Mouse (Mus musculus): ENCODE results near the gene Cnot11. TPM values are rescaled to one million over a fixed set of nuclear protein-coding genes. Genes with fewer than 3 reads are reported as not detected.
A peak's percentile ranks its signal among the peaks of the same experiment; 100 is the strongest.

Gene Cnot11
- polyA plus RNA-seq (2015; fragmentation: Nextera tagmentation; extraction: Ambion mirVana) = 22.9 and 23.2 TPM in 2 replicates

GRCm38 (mm10) chr1:39534831-39535230, at the start of gene Cnot11:
Gene Cnot11 (plus strand): TSS chr1:39534992.
- ATAC-seq (ENCODE audit: low FRiP score, low read depth) = no peak
- Histone ChIP-seq H3K4me3 (peak within 1 kb of the TSS; percentile 98), H3K27me3 (no peaks in the 10 kb centered on the region), H3K4me1 (peaks cover 14% of the 10 kb centered on the region), H3K9me3 (0 out of 2 replicates have a peak, but pooled peaks cover 2% of the 10 kb centered on the region), H3K4me2 (replicated peaks) (peak within 1 kb of the TSS; percentile 85), H3K36me3 (peaks cover 22% of the 10 kb centered on the region), H3K9ac (peak within 1 kb of the TSS; percentile 95), H3K27ac (peak within 1 kb of the TSS; percentile 91)
- WGBS = 32% methylated on average over 13 of the region's 13 CpGs

GRCm38 (mm10) chr1:39487370-39487769, 47.4 kb upstream of the Cnot11 start:
- no peak overlapping the region for H3K4me3 ChIP-seq
- no peak overlapping the region for H3K27ac ChIP-seq
- 73% methylated on average over 3 of the region's 3 CpGs for WGBS
- H3K36me3 ChIP-seq = no peaks in the 10 kb centered on the region
- H3K4me2 ChIP-seq (replicated peaks) = no peak overlapping the region
- H3K9me3 ChIP-seq = no peaks in the 10 kb centered on the region
- no peak for ATAC-seq (ENCODE audit: low FRiP score, low read depth)
- H3K4me1 ChIP-seq = no peaks in the 10 kb centered on the region
- H3K27me3 ChIP-seq = no peaks in the 10 kb centered on the region
- no peak overlapping the region for H3K9ac ChIP-seq

- no peak overlapping the region for H3K4me2 ChIP-seq (replicated peaks)
- no peak overlapping the region for H3K27ac ChIP-seq
- no peak overlapping the region for H3K9ac ChIP-seq
- peaks cover 10% of the 10 kb centered on the region for H3K9me3 ChIP-seq
- no peaks in the 10 kb centered on the region for H3K4me1 ChIP-seq
- no peak for ATAC-seq (ENCODE audit: low FRiP score, low read depth)
- H3K36me3 ChIP-seq = no peaks in the 10 kb centered on the region
- H3K27me3 ChIP-seq = no peaks in the 10 kb centered on the region
- WGBS = 89% methylated on average over 4 of the region's 5 CpGs
- no peak overlapping the region for H3K4me3 ChIP-seq
Observed at GRCm38 (mm10) chr1:39493165-39493564, 41.6 kb upstream of the Cnot11 start.

GRCm38 (mm10) chr1:39493664-39494063, 41.1 kb upstream of the Cnot11 start:
- no peak for ATAC-seq (ENCODE audit: low FRiP score, low read depth)
- H3K27ac ChIP-seq = no peak overlapping the region
- H3K9me3 ChIP-seq = peaks cover 10% of the 10 kb centered on the region
- H3K4me2 ChIP-seq (replicated peaks) = no peak overlapping the region
- no peaks in the 10 kb centered on the region for H3K27me3 ChIP-seq
- H3K36me3 ChIP-seq = no peaks in the 10 kb centered on the region
- no peak overlapping the region for H3K9ac ChIP-seq
- no peaks in the 10 kb centered on the region for H3K4me1 ChIP-seq
- H3K4me3 ChIP-seq = no peak overlapping the region
- 88% methylated on average over 3 of the region's 3 CpGs for WGBS

- Histone ChIP-seq H3K9ac (no peak overlapping the region), H3K9me3 (peaks cover 10% of the 10 kb centered on the region), H3K27me3 (0 out of 2 replicates have a peak, but pooled peaks cover 5% of the 10 kb centered on the region), H3K4me1 (no peaks in the 10 kb centered on the region), H3K36me3 (no peaks in the 10 kb centered on the region), H3K4me2 (replicated peaks) (no peak overlapping the region), H3K27ac (no peak overlapping the region), H3K4me3 (no peak overlapping the region)
- 87% methylated on average over 4 of the region's 4 CpGs for WGBS
- ATAC-seq (ENCODE audit: low FRiP score, low read depth) = no peak
Observed at GRCm38 (mm10) chr1:39496995-39497394, 37.8 kb upstream of the Cnot11 start.

- H3K27ac ChIP-seq = no peak overlapping the region
- ATAC-seq (ENCODE audit: low FRiP score, low read depth) = no peak
- 88% methylated on average over 11 of the region's 11 CpGs for WGBS
- peaks cover 10% of the 10 kb centered on the region for H3K9me3 ChIP-seq
- no peak overlapping the region for H3K4me2 ChIP-seq (replicated peaks)
- no peak overlapping the region for H3K9ac ChIP-seq
- no peak overlapping the region for H3K4me3 ChIP-seq
- H3K36me3 ChIP-seq = no peaks in the 10 kb centered on the region
- no peaks in the 10 kb centered on the region for H3K4me1 ChIP-seq
- 0 out of 2 replicates have a peak, but pooled peaks cover 5% of the 10 kb centered on the region for H3K27me3 ChIP-seq
Observed at GRCm38 (mm10) chr1:39497748-39498147, 37.0 kb upstream of the Cnot11 start.

GRCm38 (mm10) chr1:39499485-39499941, 35.3 kb upstream of the Cnot11 start:
- no peaks in the 10 kb centered on the region for H3K36me3 ChIP-seq
- H3K9ac ChIP-seq = no peak overlapping the region
- no peak overlapping the region for H3K4me2 ChIP-seq (replicated peaks)
- 0 out of 2 replicates have a peak, but pooled peaks cover 5% of the 10 kb centered on the region for H3K27me3 ChIP-seq
- H3K4me1 ChIP-seq = no peaks in the 10 kb centered on the region
- no peak overlapping the region for H3K27ac ChIP-seq
- WGBS = 88% methylated on average over 2 of the region's 2 CpGs
- peak; percentile 28; the same call in 1 of the 2 replicates for ATAC-seq (ENCODE audit: low FRiP score, low read depth)
- H3K4me3 ChIP-seq = no peak overlapping the region
- H3K9me3 ChIP-seq = peaks cover 10% of the 10 kb centered on the region

GRCm38 (mm10) chr1:39502817-39503633, 31.8 kb upstream of the Cnot11 start:
- Histone ChIP-seq H3K4me1 (no peaks in the 10 kb centered on the region), H3K4me3 (no peak overlapping the region), H3K4me2 (replicated peaks) (no peak overlapping the region), H3K36me3 (no peaks in the 10 kb centered on the region), H3K27ac (no peak overlapping the region), H3K27me3 (0 out of 2 replicates have a peak, but pooled peaks cover 5% of the 10 kb centered on the region), H3K9me3 (no peaks in the 10 kb centered on the region), H3K9ac (no peak overlapping the region)
- WGBS = 84% methylated on average over 17 of the region's 17 CpGs
- no peak for ATAC-seq (ENCODE audit: low FRiP score, low read depth)

- no peak for ATAC-seq (ENCODE audit: low FRiP score, low read depth)
- 5% methylated on average over 1 of the region's 1 CpGs for WGBS
- H3K9me3 ChIP-seq = no peaks in the 10 kb centered on the region
- 0 out of 2 replicates have a peak, but pooled peaks cover 4% of the 10 kb centered on the region for H3K27me3 ChIP-seq
- H3K4me2 ChIP-seq (replicated peaks) = no peak overlapping the region
- no peaks in the 10 kb centered on the region for H3K36me3 ChIP-seq
- no peaks in the 10 kb centered on the region for H3K4me1 ChIP-seq
- H3K27ac ChIP-seq = no peak overlapping the region
- H3K4me3 ChIP-seq = no peak overlapping the region
- no peak overlapping the region for H3K9ac ChIP-seq
Observed at GRCm38 (mm10) chr1:39504261-39504660, 30.5 kb upstream of the Cnot11 start.

GRCm38 (mm10) chr1:39505600-39505999, 29.2 kb upstream of the Cnot11 start:
- no peaks in the 10 kb centered on the region for H3K9me3 ChIP-seq
- WGBS = 67% methylated on average over 9 of the region's 9 CpGs
- H3K4me1 ChIP-seq = no peaks in the 10 kb centered on the region
- H3K9ac ChIP-seq = no peak overlapping the region
- no peaks in the 10 kb centered on the region for H3K27me3 ChIP-seq
- no peak overlapping the region for H3K4me2 ChIP-seq (replicated peaks)
- H3K4me3 ChIP-seq = no peak overlapping the region
- H3K36me3 ChIP-seq = no peaks in the 10 kb centered on the region
- ATAC-seq (ENCODE audit: low FRiP score, low read depth) = no peak
- no peak overlapping the region for H3K27ac ChIP-seq

GRCm38 (mm10) chr1:39511775-39512174, 23.0 kb upstream of the Cnot11 start:
- H3K9me3 ChIP-seq = no peaks in the 10 kb centered on the region
- H3K4me2 ChIP-seq (replicated peaks) = no peak overlapping the region
- H3K27me3 ChIP-seq = no peaks in the 10 kb centered on the region
- no peak overlapping the region for H3K4me3 ChIP-seq
- no peaks in the 10 kb centered on the region for H3K36me3 ChIP-seq
- H3K9ac ChIP-seq = no peak overlapping the region
- no peak for ATAC-seq (ENCODE audit: low FRiP score, low read depth)
- H3K4me1 ChIP-seq = peaks cover 6% of the 10 kb centered on the region
- no peak overlapping the region for H3K27ac ChIP-seq
- 66% methylated on average over 8 of the region's 8 CpGs for WGBS

GRCm38 (mm10) chr1:39512183-39512582, 22.6 kb upstream of the Cnot11 start:
- Histone ChIP-seq H3K4me3 (no peak overlapping the region), H3K4me1 (peaks cover 6% of the 10 kb centered on the region), H3K9ac (no peak overlapping the region), H3K27ac (no peak overlapping the region), H3K27me3 (no peaks in the 10 kb centered on the region), H3K4me2 (replicated peaks) (no peak overlapping the region), H3K9me3 (no peaks in the 10 kb centered on the region), H3K36me3 (no peaks in the 10 kb centered on the region)
- 75% methylated on average over 1 of the region's 1 CpGs for WGBS
- ATAC-seq (ENCODE audit: low FRiP score, low read depth) = no peak
